Mouse (Mus musculus) midbrain, embryonic 15.5 days (tissue): ENCODE results near the gene Cdk2. TPM values are rescaled to one million over a fixed set of nuclear protein-coding genes. Genes with fewer than 3 reads are reported as not detected.

Experiments
- ATAC-seq: fragments of 200-750 bp; cut with Nextera tagmentation; replicated peaks from 2 replicates; pipeline ENCODE4 v1.8.0; 2017; ENCODE audit warnings: moderate TSS enrichment
- H3K27ac ChIP-seq: fragments of 300-500 bp; sonication (generic); 2 replicates; pipeline ENCODE4 v1.5.1; 2015; ENCODE audit warnings: mild to moderate bottlenecking, inconsistent platforms
- H3K27me3 ChIP-seq: fragments of 300-500 bp; sonication (generic); replicated peaks from 2 replicates; pipeline ENCODE4 v1.6.1; 2015; ENCODE audit warnings: inconsistent platforms
- H3K36me3 ChIP-seq: fragments of 300-500 bp; sonication (generic); replicated peaks from 2 replicates; pipeline ENCODE4 v1.6.1; 2015; ENCODE audit warnings: inconsistent platforms
- H3K4me1 ChIP-seq: fragments of 300-500 bp; sonication (generic); 2 replicates; pipeline ENCODE4 v1.6.1; 2015; ENCODE audit warnings: inconsistent platforms
- H3K4me2 ChIP-seq: fragments of 300-500 bp; sonication (generic); 2 replicates; pipeline ENCODE4 v1.6.1; 2015; ENCODE audit warnings: inconsistent platforms, mild to moderate bottlenecking, moderate library complexity
- H3K4me3 ChIP-seq: fragments of 300-500 bp; sonication (generic); 2 replicates; pipeline ENCODE4 v1.5.1; 2015; ENCODE audit warnings: mild to moderate bottlenecking, inconsistent platforms
- H3K9ac ChIP-seq: fragments of 300-500 bp; sonication (generic); 2 replicates; pipeline ENCODE4 v1.6.1; 2015; ENCODE audit warnings: mild to moderate bottlenecking, inconsistent platforms
- H3K9me3 ChIP-seq: fragments of 300-500 bp; sonication (generic); 2 replicates; pipeline ENCODE4 v1.6.1; 2016; ENCODE audit warnings: inconsistent platforms
- WGBS: fragments of 180-500 bp; shearing (Covaris S2); methylation state at CpG from one replicate; pipeline ENCODE4 v1.1.7; 2015; ENCODE audit warnings: mixed read lengths; 5-methylcytosine and 5-hydroxymethylcytosine counted together
- polyA plus RNA-seq: library from polyadenylated mRNA; unstranded; fragments of >200 nt; fragmentation: Nextera tagmentation; extraction: Ambion mirVana; gene quantifications from 2 replicates; pipeline ENCODE4 v1.2.1, GENCODE M21; 2015

Cdk2 gene
- polyA plus RNA-seq, 1 experiment from 2014 or later, result 15.1 TPM

- Histone ChIP-seq H3K4me3 (no peak overlapping the region), H3K9me3 (no peaks in the 10 kb centered on the region), H3K27ac (no peak overlapping the region), H3K27me3 (no peaks in the 10 kb centered on the region), H3K4me1 (peaks cover 16% of the 10 kb centered on the region), H3K36me3 (no peaks in the 10 kb centered on the region), H3K9ac (no peak overlapping the region), H3K4me2 (no peak overlapping the region)
- ATAC-seq, result no peak
- 71% methylated on average over 3 of the region's 3 CpGs for WGBS
Measured at GRCm38 (mm10) chr10:128664808-128665207, 40.0 kb downstream of the Cdk2 start.

GRCm38 (mm10) chr10:128663441-128664220 lies 41.2 kb downstream of the Cdk2 start:
- H3K27ac ChIP-seq, result no peak overlapping the region
- no peaks in the 10 kb centered on the region for H3K9me3 ChIP-seq
- no peak overlapping the region for H3K4me2 ChIP-seq
- no peak overlapping the region for H3K9ac ChIP-seq
- no peak for ATAC-seq
- WGBS, result 72% methylated on average over 5 of the region's 5 CpGs
- no peaks in the 10 kb centered on the region for H3K36me3 ChIP-seq
- H3K27me3 ChIP-seq, result no peaks in the 10 kb centered on the region
- peaks cover 11% of the 10 kb centered on the region for H3K4me1 ChIP-seq
- H3K4me3 ChIP-seq, result no peak overlapping the region

GRCm38 (mm10) chr10:128662465-128662864 lies 42.4 kb downstream of the Cdk2 start:
- H3K36me3 ChIP-seq, result no peaks in the 10 kb centered on the region
- H3K27ac ChIP-seq, result no peak overlapping the region
- ATAC-seq, result no peak
- no peaks in the 10 kb centered on the region for H3K9me3 ChIP-seq
- H3K4me1 ChIP-seq, result peaks cover under 1% of the 10 kb centered on the region
- H3K4me3 ChIP-seq, result no peak overlapping the region
- no peak overlapping the region for H3K4me2 ChIP-seq
- H3K27me3 ChIP-seq, result no peaks in the 10 kb centered on the region
- no peak overlapping the region for H3K9ac ChIP-seq

GRCm38 (mm10) chr10:128659490-128659889 lies 45.3 kb downstream of the Cdk2 start:
- WGBS, result 52% methylated on average over 9 of the region's 9 CpGs
- Histone ChIP-seq H3K9me3 (no peaks in the 10 kb centered on the region), H3K4me2 (no peak overlapping the region), H3K9ac (no peak overlapping the region), H3K27me3 (no peaks in the 10 kb centered on the region), H3K4me3 (no peak overlapping the region), H3K27ac (no peak overlapping the region), H3K36me3 (no peaks in the 10 kb centered on the region), H3K4me1 (no peaks in the 10 kb centered on the region)
- no peak for ATAC-seq

GRCm38 (mm10) chr10:128657844-128658243 lies 47.0 kb downstream of the Cdk2 start:
- H3K27ac ChIP-seq, result no peak overlapping the region
- no peak for ATAC-seq
- no peaks in the 10 kb centered on the region for H3K4me1 ChIP-seq
- WGBS, result 63% methylated on average over 9 of the region's 9 CpGs
- no peaks in the 10 kb centered on the region for H3K36me3 ChIP-seq
- H3K4me2 ChIP-seq, result no peak overlapping the region
- H3K27me3 ChIP-seq, result no peaks in the 10 kb centered on the region
- H3K4me3 ChIP-seq, result no peak overlapping the region
- H3K9me3 ChIP-seq, result no peaks in the 10 kb centered on the region
- no peak overlapping the region for H3K9ac ChIP-seq

- Histone ChIP-seq H3K27ac (no peak overlapping the region), H3K36me3 (no peaks in the 10 kb centered on the region), H3K9ac (no peak overlapping the region), H3K4me3 (no peak overlapping the region), H3K9me3 (no peaks in the 10 kb centered on the region), H3K4me1 (no peaks in the 10 kb centered on the region), H3K4me2 (no peak overlapping the region), H3K27me3 (no peaks in the 10 kb centered on the region)
- 91% methylated on average over 1 of the region's 1 CpGs for WGBS
- ATAC-seq, result no peak
Measured at GRCm38 (mm10) chr10:128656731-128657130, 48.1 kb downstream of the Cdk2 start.

GRCm38 (mm10) chr10:128655254-128655653 lies 49.6 kb downstream of the Cdk2 start:
- ATAC-seq, result no peak
- Histone ChIP-seq H3K4me2 (no peak overlapping the region), H3K27me3 (no peaks in the 10 kb centered on the region), H3K4me1 (no peaks in the 10 kb centered on the region), H3K9ac (no peak overlapping the region), H3K36me3 (no peaks in the 10 kb centered on the region), H3K4me3 (no peak overlapping the region), H3K9me3 (no peaks in the 10 kb centered on the region), H3K27ac (no peak overlapping the region)
- 90% methylated on average over 3 of the region's 3 CpGs for WGBS

GRCm38 (mm10) chr10:128653866-128654265 lies 51.0 kb downstream of the Cdk2 start:
- Histone ChIP-seq H3K4me2 (no peak overlapping the region), H3K4me1 (no peaks in the 10 kb centered on the region), H3K36me3 (no peaks in the 10 kb centered on the region), H3K4me3 (no peak overlapping the region), H3K27ac (no peak overlapping the region), H3K9me3 (no peaks in the 10 kb centered on the region), H3K9ac (no peak overlapping the region), H3K27me3 (no peaks in the 10 kb centered on the region)
- ATAC-seq, result no peak
- WGBS, result 81% methylated on average over 4 of the region's 4 CpGs

Other genes with a start within 250 kb of the Cdk2 start
- gene Smarcc2, start 245.8 kb downstream of the Cdk2 start, polyA plus RNA-seq, result 201 and 209 TPM in 2 replicates
- gene Myl6, start 210.9 kb downstream of the Cdk2 start, polyA plus RNA-seq, result 892 and 955 TPM in 2 replicates
- 5.4 and 5.7 TPM in 2 replicates for gene Myl6b, start 206.3 kb downstream of the Cdk2 start, polyA plus RNA-seq
- gene Esyt1, start 179.2 kb downstream of the Cdk2 start, polyA plus RNA-seq, result 10.5 and 11.1 TPM in 2 replicates
- gene Zc3h10, start 157.3 kb downstream of the Cdk2 start, polyA plus RNA-seq, result 20.8 and 22.7 TPM in 2 replicates
- gene Rpl41, start 155.7 kb downstream of the Cdk2 start, polyA plus RNA-seq, result 2,126 and 2,161 TPM in 2 replicates
- gene Pa2g4, start 139.0 kb downstream of the Cdk2 start, polyA plus RNA-seq, result 125 and 128 TPM in 2 replicates
- gene Erbb3, start 115.4 kb downstream of the Cdk2 start, polyA plus RNA-seq, result 0.42 and 0.56 TPM in 2 replicates
- 322 and 332 TPM in 2 replicates for gene Rps26, start 78.3 kb downstream of the Cdk2 start, polyA plus RNA-seq
- 23.0 and 23.1 TPM in 2 replicates for gene Ikzf4, start 59.0 kb downstream of the Cdk2 start, polyA plus RNA-seq
- gene Suox, start 31.0 kb downstream of the Cdk2 start, polyA plus RNA-seq, result 14.3 and 16.7 TPM in 2 replicates
- 122 and 123 TPM in 2 replicates for gene Rab5b, start 8.8 kb downstream of the Cdk2 start, polyA plus RNA-seq
- 0.54 and 0.88 TPM in 2 replicates for gene Pmel, start 836 bp downstream of the Cdk2 start, polyA plus RNA-seq
- gene Dgka, start 39.8 kb upstream of the Cdk2 start, polyA plus RNA-seq, result 7.6 and 7.8 TPM in 2 replicates
- 45.8 and 47.6 TPM in 2 replicates for gene Pym1, start 42.9 kb upstream of the Cdk2 start, polyA plus RNA-seq
- 0.58 and 0.79 TPM in 2 replicates for gene Mmp19, start 85.9 kb upstream of the Cdk2 start, polyA plus RNA-seq
- 59.4 and 60.8 TPM in 2 replicates for gene Dnajc14, start 99.0 kb upstream of the Cdk2 start, polyA plus RNA-seq
- gene Tmem198b, start 99.3 kb upstream of the Cdk2 start, polyA plus RNA-seq, result 16.0 and 17.6 TPM in 2 replicates
- gene Sarnp, start 112.3 kb upstream of the Cdk2 start, polyA plus RNA-seq, result 145 and 155 TPM in 2 replicates
- 21.9 and 22.7 TPM in 2 replicates for gene Ormdl2, start 116.6 kb upstream of the Cdk2 start, polyA plus RNA-seq
- 10.3 and 10.9 TPM in 2 replicates for gene Gdf11, start 186.7 kb upstream of the Cdk2 start, polyA plus RNA-seq
- 154 and 184 TPM in 2 replicates for gene Cd63, start 196.0 kb upstream of the Cdk2 start, polyA plus RNA-seq
- gene Rdh5, start 217.9 kb upstream of the Cdk2 start, polyA plus RNA-seq, result 12.9 and 15.4 TPM in 2 replicates
- gene Bloc1s1, start 219.0 kb upstream of the Cdk2 start, polyA plus RNA-seq, result 259 and 262 TPM in 2 replicates
- gene Itga7, start 228.8 kb upstream of the Cdk2 start, polyA plus RNA-seq, result 5.1 and 5.5 TPM in 2 replicates